16 mouse cellular contexts compared by ENCODE assay signal in genomic region chr5:35770246-35770645, GRCm38 (mm10).
"Had no signal": no experiment of that assay in that cellular context is flagged by ENCODE, and none has a peak within 500 bp of the region (broad histone marks: within the 10 kb centered on the region; RNA-seq: fewer than 3 reads in every experiment).

No protein-coding gene starts in this region.

- H3K9ac ChIP-seq: limb, embryonic 12.5 days; limb, embryonic 15.5 days; liver, embryonic 14.5 days; liver, postnatal 0 days; lung, embryonic 14.5 days; midbrain, embryonic 12.5 days; midbrain, embryonic 15.5 days; neural tube, embryonic 12.5 days; neural tube, embryonic 15.5 days had no signal

- H3K4me3 ChIP-seq: limb, embryonic 12.5 days; limb, embryonic 15.5 days; midbrain, embryonic 12.5 days; midbrain, embryonic 15.5 days; neural tube, embryonic 12.5 days; neural tube, embryonic 15.5 days had no signal

- ATAC-seq: liver, postnatal 0 days; lung, postnatal 0 days; midbrain, embryonic 15.5 days had no signal

- H3K36me3 ChIP-seq: limb, embryonic 12.5 days; limb, embryonic 15.5 days; midbrain, embryonic 12.5 days; midbrain, embryonic 15.5 days; neural tube, embryonic 12.5 days; neural tube, embryonic 15.5 days had no signal

- H3K27me3 ChIP-seq: midbrain, embryonic 12.5 days; midbrain, embryonic 15.5 days; neural tube, embryonic 12.5 days had no signal

- H3K9me3 ChIP-seq: limb, embryonic 12.5 days; limb, embryonic 15.5 days; midbrain, embryonic 12.5 days; midbrain, embryonic 15.5 days; neural tube, embryonic 12.5 days; neural tube, embryonic 15.5 days had no signal

- H3K27ac ChIP-seq: kidney, postnatal 0 days; limb, embryonic 12.5 days; limb, embryonic 15.5 days; liver, embryonic 14.5 days; macrophage; midbrain, embryonic 12.5 days; midbrain, embryonic 15.5 days; neural tube, embryonic 12.5 days; neural tube, embryonic 15.5 days had no signal

- H3K4me2 ChIP-seq: limb, embryonic 12.5 days; limb, embryonic 15.5 days; liver, embryonic 11.5 days; lung, embryonic 14.5 days; midbrain, embryonic 12.5 days; midbrain, embryonic 15.5 days; neural tube, embryonic 12.5 days; neural tube, embryonic 15.5 days had no signal

- DNase-seq: kidney, postnatal 25 days; left cerebral cortex, postnatal 4 days; liver, postnatal 0 days; lung, embryonic 14.5 days; thymus, adult 18-20 months had no signal
